Mouse (Mus musculus) stomach, postnatal 0 days (tissue): ENCODE measurements at regions not wholly inside any gene's neighbourhood (a gene's known extent, or its start where the extent isn't known, plus 50 kb on each side); places are given as distances from the start of the nearest gene placed in this dataset.

Source experiments
- ATAC-seq: fragments of 200-750 bp; cut with Nextera tagmentation; 2 replicates; pipeline ENCODE4 v1.8.0; 2017; ENCODE audit not compliant: low FRiP score, low TSS enrichment
- DNase-seq: peaks from one replicate; pipeline ENCODE4 v3.0.0-alpha.2; 2016; ENCODE audit warnings: low spot score
- H3K27ac ChIP-seq: fragments of 300-500 bp; sonication (generic); replicated peaks from 2 replicates; pipeline ENCODE4 v1.5.1; 2014; ENCODE audit warnings: mild to moderate bottlenecking, control low read depth
- H3K27me3 ChIP-seq: fragments of 300-500 bp; sonication (generic); 2 replicates; pipeline ENCODE4 v1.6.1; 2014; ENCODE audit warnings: low read length; ENCODE audit not compliant: control insufficient read depth, insufficient read depth
- H3K36me3 ChIP-seq: fragments of 300-500 bp; sonication (generic); 2 replicates; pipeline ENCODE4 v1.6.1; 2014; ENCODE audit warnings: low read length, mixed read lengths; ENCODE audit not compliant: control insufficient read depth, insufficient read depth
- H3K4me1 ChIP-seq: fragments of 300-500 bp; sonication (generic); replicated peaks from 2 replicates; pipeline ENCODE4 v1.6.1; 2014; ENCODE audit warnings: antibody characterized with exemption; ENCODE audit not compliant: control insufficient read depth, insufficient read depth
- H3K4me2 ChIP-seq: fragments of 300-500 bp; sonication (generic); replicated peaks from 2 replicates; pipeline ENCODE4 v1.6.1; 2014; ENCODE audit warnings: low read depth, mild to moderate bottlenecking, control low read depth, moderate library complexity
- H3K4me3 ChIP-seq: fragments of 300-500 bp; sonication (generic); 2 replicates; pipeline ENCODE4 v1.5.1; 2014; ENCODE audit warnings: low read depth, low read length, control low read depth
- H3K9ac ChIP-seq: fragments of 300-500 bp; sonication (generic); 2 replicates; pipeline ENCODE4 v1.6.1; 2014; ENCODE audit warnings: mild to moderate bottlenecking, low read length, control low read depth, mixed read lengths
- H3K9me3 ChIP-seq: fragments of 300-500 bp; sonication (generic); 2 replicates; pipeline ENCODE4 v1.6.1; 2016; ENCODE audit warnings: low read length; ENCODE audit not compliant: control insufficient read depth
- CTCF ChIP-seq: IDR thresholded peaks from 2 replicates; pipeline ENCODE4 v1.5.1; 2016; ENCODE audit warnings: antibody characterized with exemption, low read depth, mild to moderate bottlenecking, moderate library complexity
- EP300 ChIP-seq: optimal IDR thresholded peaks from 2 replicates; pipeline ENCODE3; 2016; ENCODE audit warnings: antibody characterized with exemption
- WGBS: fragments of 180-500 bp; shearing (Covaris S2); extraction: QIAGEN DNeasy Blood & Tissue Kit; methylation state at CpG from one replicate; pipeline ENCODE4 v1.1.7; 2014; 5-methylcytosine and 5-hydroxymethylcytosine counted together

DNA sequence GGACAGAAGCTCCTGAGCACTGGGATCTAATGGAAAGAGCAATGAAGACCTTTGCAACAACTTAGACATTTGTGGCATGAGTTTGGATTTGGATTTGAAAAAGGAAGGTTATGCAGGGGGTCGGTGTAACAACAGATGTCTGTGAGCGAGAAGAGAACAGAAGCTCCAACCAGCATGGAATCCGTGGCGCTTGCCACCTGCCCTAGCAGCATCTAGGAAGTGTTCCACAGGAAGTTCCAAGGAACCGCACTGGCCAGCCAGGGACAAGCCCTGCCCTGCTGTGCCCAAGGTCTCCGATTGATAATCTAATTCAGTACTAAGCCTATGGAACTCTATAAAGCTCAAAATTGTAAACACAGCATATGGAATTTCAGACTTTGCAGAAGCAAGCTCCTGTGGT lies 98.0 kb upstream of the Ldah start:
- ATAC-seq, result no peak
- 79% methylated on average over 6 of the region's 6 CpGs for WGBS
- no peak overlapping the region for H3K4me3 ChIP-seq

DNA sequence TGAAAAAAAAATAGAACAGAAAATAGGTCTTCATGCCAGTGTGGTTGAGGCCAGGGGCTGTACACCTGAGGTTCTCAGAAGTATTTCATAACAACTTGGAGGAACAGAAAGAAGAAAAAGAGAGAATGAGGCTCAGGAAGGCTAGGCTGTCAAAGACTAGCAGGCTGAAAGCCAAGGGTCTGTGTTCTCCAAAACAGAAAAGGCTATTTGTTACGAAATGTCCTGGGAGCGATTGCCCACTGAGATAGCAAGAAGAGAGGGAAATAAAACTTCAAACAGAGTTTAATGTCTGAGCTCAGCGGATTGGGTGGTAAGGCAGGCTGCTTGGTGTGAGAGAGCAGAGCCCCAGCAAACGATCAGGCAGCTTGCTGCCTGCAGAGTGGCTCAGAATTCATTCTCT lies 97.6 kb upstream of the Ldah start:
- ATAC-seq (no peak), DNase-seq (no peak)
- 50% methylated on average over 4 of the region's 4 CpGs for WGBS
- no peaks in the 10 kb centered on the region for H3K9me3 ChIP-seq
- H3K27ac ChIP-seq, result no peak overlapping the region
- no peaks in the 10 kb centered on the region for H3K4me1 ChIP-seq
- H3K4me2 ChIP-seq, result no peak overlapping the region
- no peak for TF ChIP-seq EP300
- H3K36me3 ChIP-seq, result no peaks in the 10 kb centered on the region
- no peaks in the 10 kb centered on the region for H3K27me3 ChIP-seq
- H3K9ac ChIP-seq, result no peak overlapping the region
- H3K4me3 ChIP-seq, result no peak overlapping the region

More for the DNA sequence above, 98.0 kb upstream of the Ldah start:
- no peak for TF ChIP-seq CTCF
- TF ChIP-seq EP300, result no peak
- no peaks in the 10 kb centered on the region for H3K4me1 ChIP-seq
- no peaks in the 10 kb centered on the region for H3K27me3 ChIP-seq
- no peak for DNase-seq
- no peaks in the 10 kb centered on the region for H3K36me3 ChIP-seq
- no peaks in the 10 kb centered on the region for H3K9me3 ChIP-seq
- no peak overlapping the region for H3K27ac ChIP-seq
- no peak overlapping the region for H3K9ac ChIP-seq
- no peak overlapping the region for H3K4me2 ChIP-seq

DNA sequence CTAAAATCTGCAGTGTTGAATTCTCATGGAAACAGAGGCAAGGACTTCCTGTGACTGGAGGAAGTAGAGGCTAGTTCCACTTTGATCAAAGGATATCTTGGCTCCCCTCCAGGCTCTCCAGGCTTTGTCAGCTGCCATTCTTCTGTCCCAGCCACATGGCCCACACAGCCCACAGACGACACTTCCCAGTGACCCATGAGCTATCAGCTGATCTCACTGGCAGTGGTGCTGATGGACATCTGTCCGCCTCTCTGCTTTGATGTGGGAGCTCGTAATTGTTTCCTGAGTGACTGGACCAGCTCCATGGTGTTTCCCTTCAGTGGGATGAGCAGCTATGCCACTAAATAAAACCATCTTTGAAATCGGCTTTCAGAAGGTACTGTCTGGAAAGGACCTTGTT lies 96.4 kb upstream of the Ldah start:
- no peaks in the 10 kb centered on the region for H3K4me1 ChIP-seq
- TF ChIP-seq EP300 (no peak), CTCF (no peak)
- H3K9me3 ChIP-seq, result no peaks in the 10 kb centered on the region
- no peaks in the 10 kb centered on the region for H3K36me3 ChIP-seq
- no peak overlapping the region for H3K27ac ChIP-seq
- ATAC-seq, result no peak
- no peak overlapping the region for H3K9ac ChIP-seq
- H3K4me3 ChIP-seq, result no peak overlapping the region
- DNase-seq, result no peak
- no peaks in the 10 kb centered on the region for H3K27me3 ChIP-seq
- WGBS, result 67% methylated on average over 4 of the region's 4 CpGs
- H3K4me2 ChIP-seq, result no peak overlapping the region

DNA sequence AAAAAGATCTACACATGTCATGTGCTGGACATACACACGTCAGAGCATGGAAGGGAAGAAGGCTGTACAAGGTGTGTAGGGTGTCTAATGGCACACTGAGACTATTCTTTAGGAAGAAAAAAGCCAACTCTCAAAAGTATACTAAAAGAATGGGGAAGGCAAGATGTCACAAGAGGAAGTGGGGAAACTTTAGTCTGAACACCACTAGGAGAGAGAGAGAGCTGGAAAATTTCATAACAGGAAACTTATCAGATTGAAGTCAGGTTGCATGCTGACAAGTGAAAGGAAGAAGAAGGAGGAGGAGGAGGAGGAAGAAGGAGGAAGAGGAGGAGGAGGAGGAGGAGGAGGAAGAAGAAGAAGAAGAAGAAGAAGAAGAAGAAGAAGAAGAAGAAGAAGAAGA lies 52.3 kb upstream of the Ldah start:
- Histone ChIP-seq H3K4me2 (no peak overlapping the region), H3K9ac (no peak overlapping the region), H3K4me3 (no peak overlapping the region), H3K4me1 (no peaks in the 10 kb centered on the region), H3K9me3 (no peaks in the 10 kb centered on the region), H3K27me3 (no peaks in the 10 kb centered on the region), H3K36me3 (no peaks in the 10 kb centered on the region), H3K27ac (no peak overlapping the region)
- 57% methylated on average over 1 of the region's 1 CpGs for WGBS
- DNase-seq, result no peak
- TF ChIP-seq EP300, result no peak
- no peak for ATAC-seq
